Mouse (Mus musculus): ENCODE results near the gene Actg2.

Actg2 gene

DNA sequence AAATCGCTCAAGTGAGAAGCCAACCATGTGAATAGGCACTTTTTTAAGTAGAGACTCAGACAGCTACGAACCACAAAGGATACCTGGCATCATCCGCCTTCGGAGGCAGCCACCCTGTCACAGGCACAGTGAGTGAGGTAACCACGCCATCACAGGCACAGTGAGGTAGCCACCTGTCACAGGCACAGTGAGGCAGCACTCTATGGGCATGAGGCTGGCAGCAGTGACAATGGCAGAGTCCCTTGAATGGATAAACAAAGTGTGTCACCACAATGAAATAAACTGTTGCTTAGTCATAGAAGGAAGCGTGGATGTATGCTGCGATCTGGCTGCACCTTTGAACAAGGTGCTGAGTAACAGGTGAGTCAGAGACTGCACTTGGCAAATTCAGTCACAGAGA lies 57.4 kb downstream of the Actg2 start:
- DNase-seq: no peak

- no peak for DNase-seq
These were observed 57.8 kb downstream of the Actg2 start for GRCm38 (mm10) chr6:83478217-83478616.

GRCm38 (mm10) chr6:83475431-83475830 lies 60.6 kb downstream of the Actg2 start:
- no peak for DNase-seq

DNA sequence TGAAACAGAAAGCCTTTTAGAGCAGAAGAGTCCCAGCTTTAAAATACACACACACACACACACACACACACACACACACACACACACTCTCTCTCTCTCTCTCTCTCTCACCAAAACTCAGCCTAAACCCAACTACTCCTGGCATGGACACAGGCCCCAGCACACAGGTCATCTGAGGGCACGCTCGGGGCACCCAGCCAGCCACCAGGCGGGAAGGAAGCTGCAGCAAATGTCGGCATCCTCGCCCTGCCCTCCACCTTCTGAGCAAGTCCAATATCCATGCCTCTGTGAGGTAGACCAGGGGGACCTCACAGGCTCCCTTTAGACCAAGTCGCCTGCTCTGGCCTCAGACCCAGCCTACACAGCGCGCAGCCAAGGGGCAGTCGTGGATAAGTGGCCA lies 62.8 kb downstream of the Actg2 start:
- DNase-seq: no peak

- no peak for DNase-seq
These were observed 64.3 kb downstream of the Actg2 start for GRCm38 (mm10) chr6:83471739-83472138.

GRCm38 (mm10) chr6:83464011-83464410 lies 72.1 kb downstream of the Actg2 start:
- no peak for DNase-seq

All from spleen, adult 18-20 months (tissue).